12 mouse cellular contexts compared by ENCODE assay signal in genomic region chr11:119384904-119385303, GRCm38 (mm10). TPM values are rescaled to one million over a fixed set of nuclear protein-coding genes. Genes with fewer than 3 reads are reported as not detected.
DNase-seq lines count a peak whose midpoint lies in the region; ATAC-seq and TF ChIP-seq lines count a peak whose summit lies in the region.
"Had no signal": no experiment of that assay in that cellular context is flagged by ENCODE, and none has a peak within 500 bp of the region (broad histone marks: within the 10 kb centered on the region; RNA-seq: fewer than 3 reads in every experiment).

No protein-coding gene starts in this region.

- in situ Hi-C loops in CH12.LX (cut with MboI; ENCODE audit: low pct_ligation_motif_present, low pct_unique_long_range_greater_than_20kb, low sequenced_read_pairs) = no loop called here

- no peak overlapping the region for H3K4me2 ChIP-seq in heart, embryonic 11.5 days
- peak overlapping the region; percentile 55 for H3K4me2 ChIP-seq in CH12.LX (ENCODE audit: insufficient read depth, low read depth, poor library complexity, severe bottlenecking)
- H3K4me2 ChIP-seq: limb, embryonic 13.5 days had no signal

- H3K4me3 ChIP-seq in heart, embryonic 11.5 days (ENCODE audit: low read depth, low read length) = no peak overlapping the region
- H3K4me3 ChIP-seq in CH12.LX (replicated peaks in 1 of 3; ENCODE audit: low read depth in 2 of 3, low read length in 2 of 3, poor library complexity in 1 of 3) = no peak overlapping the region
- H3K4me3 ChIP-seq: limb, embryonic 13.5 days had no signal

- no peak for DNase-seq in heart, postnatal 14 days
- DNase-seq in CH12.LX (ENCODE audit: extremely low read depth) = peak; percentile 91
- DNase-seq in thymus, postnatal 10 days (ENCODE audit: low spot score in 2 of 2) = peak; percentile 61 to 64
- DNase-seq in adrenal gland, adult 2 months = no peak
- no peak for DNase-seq in adrenal gland, adult 8-10 months
- DNase-seq in testis, postnatal 14 days (ENCODE audit: low spot score) = no peak
- DNase-seq: cerebellum, adult 11 months; kidney, adult 9 months; lung, postnatal 14 days had no signal

- H3K4me1 ChIP-seq in heart, embryonic 11.5 days (ENCODE audit: control insufficient read depth, insufficient read depth, low read length) = peaks cover 29% of the 10 kb centered on the region
- H3K4me1 ChIP-seq in CH12.LX (ENCODE audit: control insufficient read depth in 1 of 2, insufficient read depth in 2 of 2) = peaks cover 24 to 38% of the 10 kb centered on the region in 2 experiments

- no peaks in the 10 kb centered on the region for H3K27me3 ChIP-seq in heart, embryonic 11.5 days (ENCODE audit: control insufficient read depth, insufficient read depth, low read length)
- peaks cover 26% of the 10 kb centered on the region for H3K27me3 ChIP-seq in CH12.LX (replicated peaks)

- no peaks in the 10 kb centered on the region for H3K9me3 ChIP-seq in heart, embryonic 11.5 days (replicated peaks; ENCODE audit: control insufficient read depth, low read length)
- no peaks in the 10 kb centered on the region for H3K9me3 ChIP-seq in CH12.LX (replicated peaks; ENCODE audit: low read length)
- H3K9me3 ChIP-seq: limb, embryonic 13.5 days had no signal

- dilution Hi-C loops in CH12.LX (cut with MboI; ENCODE audit: extremely low pct_ligation_motif_present, extremely low pct_unique_long_range_greater_than_20kb, low sequenced_read_pairs) = no loop called here

- no peak for TF ChIP-seq CTCF in CH12.LX (conservative IDR thresholded peaks at IDR 0.05 in 1 of 2, IDR thresholded peaks at IDR 0.05 in 1 of 2; ENCODE audit: low read depth in 2 of 2, low read length in 2 of 2)

- TF ChIP-seq POLR2A in CH12.LX (IDR thresholded peaks at IDR 0.05; ENCODE audit: low read depth, low read length) = 0 out of 2 replicates have a peak, but pooled peaks have one; percentile 36

- no peaks in the 10 kb centered on the region; the same call in 1 of the 2 replicates for H3K36me3 ChIP-seq in heart, embryonic 11.5 days (ENCODE audit: control insufficient read depth, insufficient read depth, low read length)
- H3K36me3 ChIP-seq in CH12.LX (replicated peaks in 1 of 2; ENCODE audit: control insufficient read depth in 1 of 2, insufficient read depth in 1 of 2, low read length in 1 of 2) = peaks cover 0 to 9% of the 10 kb centered on the region in 2 experiments

- WGBS in heart, embryonic 11.5 days (ENCODE audit: insufficient replicate concordance) = 54% methylated on average over 4 of the region's 4 CpGs

- ATAC-seq in heart, embryonic 11.5 days (replicated peaks; ENCODE audit: insufficient number of reproducible peaks, low FRiP score, low TSS enrichment) = no peak
- peak; percentile 60 for ATAC-seq in megakaryocyte, adult 5-6 weeks (ENCODE audit: poor library complexity, severe bottlenecking)

- H3K27ac ChIP-seq in heart, embryonic 11.5 days (ENCODE audit: low read depth, low read length) = 0 out of 2 replicates have a peak overlapping the region, but pooled peaks have one; percentile 41
- peak overlapping the region; percentile 85 for H3K27ac ChIP-seq in CH12.LX (ENCODE audit: insufficient read depth, low read depth)
- H3K27ac ChIP-seq: limb, embryonic 13.5 days had no signal

- H3K79me2 ChIP-seq in CH12.LX (replicated peaks; ENCODE audit: control insufficient read depth, extremely low read depth, insufficient read depth, poor library complexity, severe bottlenecking) = no peaks in the 10 kb centered on the region

- H3K9ac ChIP-seq in heart, embryonic 11.5 days (ENCODE audit: low read depth, low read length) = no peak overlapping the region
- peak overlapping the region; percentile 38 for H3K9ac ChIP-seq in CH12.LX (ENCODE audit: insufficient read depth, low read depth)
- H3K9ac ChIP-seq: limb, embryonic 13.5 days had no signal

- no peak for TF ChIP-seq RAD21 in CH12.LX (IDR thresholded peaks at IDR 0.05; ENCODE audit: low read depth, low read length)

- intact Hi-C loops in heart, postnatal 14 days (cut with DNase I) = no loop called here

- TF ChIP-seq EP300 in CH12.LX (IDR thresholded peaks at IDR 0.05; ENCODE audit: low read length) = peak; percentile 77

TF ChIP-seq in CH12.LX, 34 proteins besides CTCF, POLR2A, EP300 and RAD21 (continues in another document):
- TF ChIP-seq MYC (IDR thresholded peaks at IDR 0.05; ENCODE audit: low read depth, low read length) (peak; percentile 71; the same call in 1 of the 2 replicates), GABPA (IDR thresholded peaks at IDR 0.05; ENCODE audit: insufficient replicate concordance, low read depth, low read length) (no peak), USF1 (IDR thresholded peaks at IDR 0.05; ENCODE audit: low read depth, low read length) (no peak), PAX5 (IDR thresholded peaks at IDR 0.05; ENCODE audit: low read length) (no peak), E2F4 (IDR thresholded peaks at IDR 0.05; ENCODE audit: insufficient replicate concordance, low read depth, low read length) (no peak), CHD1 (IDR thresholded peaks at IDR 0.05; ENCODE audit: low read depth, low read length) (no peak), ZMIZ1 (IDR thresholded peaks at IDR 0.05; ENCODE audit: low read depth, low read length) (no peak), BHLHE40 (IDR thresholded peaks at IDR 0.05; ENCODE audit: low read depth, low read length) (peak; percentile 76), MAFK (IDR thresholded peaks at IDR 0.05; ENCODE audit: insufficient replicate concordance, low read length) (no peak), USF2 (conservative IDR thresholded peaks at IDR 0.05; ENCODE audit: low read depth, low read length) (no peak), ETS1 (conservative IDR thresholded peaks at IDR 0.05; ENCODE audit: low read depth, low read length) (peak; percentile 68; the same call in 1 of the 2 replicates), NRF1 (IDR thresholded peaks at IDR 0.05; ENCODE audit: low read depth, low read length) (no peak), KAT2A (IDR thresholded peaks at IDR 0.05; ENCODE audit: insufficient replicate concordance, low read length) (no peak), SIN3A (IDR thresholded peaks at IDR 0.05; ENCODE audit: low read length) (peak; percentile 60; the same call in 1 of the 2 replicates), UBTF (IDR thresholded peaks at IDR 0.05; ENCODE audit: low read depth, low read length) (no peak), HCFC1 (IDR thresholded peaks at IDR 0.05; ENCODE audit: low read depth, low read length) (0 out of 2 replicates have a peak, but pooled peaks have one; percentile 35), ZNF384 (IDR thresholded peaks at IDR 0.05; ENCODE audit: low read depth, low read length) (no peak), JUN (IDR thresholded peaks at IDR 0.05; ENCODE audit: insufficient read depth, low read depth, low read length) (no peak), POLR2AphosphoS2 (IDR thresholded peaks at IDR 0.05; ENCODE audit: low read depth, low read length) (no peak), ELF1 (IDR thresholded peaks at IDR 0.05; ENCODE audit: low read depth, low read length) (peak; percentile 68), CHD2 (IDR thresholded peaks at IDR 0.05; ENCODE audit: low read length) (no peak), ZC3H11A (IDR thresholded peaks at IDR 0.05; ENCODE audit: low read depth, low read length) (no peak), TBP (conservative IDR thresholded peaks at IDR 0.05; ENCODE audit: low read depth, low read length) (0 out of 2 replicates have a peak, but pooled peaks have one; percentile 42), TCF12 (IDR thresholded peaks at IDR 0.05; ENCODE audit: low read depth, low read length) (peak; percentile 55; the same call in 1 of the 2 replicates), ZKSCAN1 (IDR thresholded peaks at IDR 0.05; ENCODE audit: borderline replicate concordance, low read depth, low read length) (no peak), MAX (IDR thresholded peaks at IDR 0.05; ENCODE audit: low read length) (no peak; the same call in 1 of the 2 replicates), IRF4 (IDR thresholded peaks at IDR 0.05; ENCODE audit: low read depth, low read length) (peak; percentile 77), NELFE (IDR thresholded peaks at IDR 0.05; ENCODE audit: low read depth, low read length) (peak; percentile 39; the same call in 1 of the 2 replicates)

RNA-seq across cellular contexts. Expression of gene Rnf213, which starts 8.0 kb away (rescaled TPM):
- polyA plus RNA-seq in heart, embryonic 11.5 days (2014; fragmentation: Nextera tagmentation; extraction: Ambion mirVana) = 10.4 and 11.0 TPM in 2 replicates
- 10 to 100 TPM; 15.4 to 16.8 TPM for total RNA-seq in heart, postnatal 14 days (2021)
- total RNA-seq in CH12.LX (2012; rRNA removed) (12.4 and 23.2 TPM in 2 replicates), CH12.LX (2014; rRNA removed) (3.6 and 4.2 TPM in 2 replicates)
- 8.2 and 11.2 TPM in 2 replicates for polyA plus RNA-seq in CH12.LX (2012; ENCODE audit: insufficient read length, low read depth)
- 108 and 121 TPM in 2 replicates for total RNA-seq in megakaryocyte, adult 5-6 weeks (2015)
- total RNA-seq in megakaryocyte, adult 5-6 weeks (2017) = 70.7 and 84.8 TPM in 2 replicates
- 10 to 100 TPM; 20.8 to 27.3 TPM for total RNA-seq in adrenal gland, adult 2 months (2021)
- 11.4 and 12.5 TPM in 2 replicates for polyA plus RNA-seq in adrenal gland, adult 2 months (2012; rRNA removed)
- total RNA-seq in adrenal gland, adult 8-10 months (2022) = 10 to 100 TPM; 28.2 to 41.6 (median 36.2) TPM

RNA-seq across cellular contexts. Expression of gene Slc26a11, which starts 29.5 kb away (rescaled TPM):
- polyA plus RNA-seq in heart, embryonic 11.5 days (2014; fragmentation: Nextera tagmentation; extraction: Ambion mirVana) = 9.4 and 10.2 TPM in 2 replicates
- total RNA-seq in heart, postnatal 14 days (2021) = 1 to 10 TPM; 3.1 to 5.0 TPM
- total RNA-seq in CH12.LX (2012; rRNA removed) (2.7 and 3.3 TPM in 2 replicates), CH12.LX (2014; rRNA removed) (1.4 and 1.9 TPM in 2 replicates)
- 1.6 and 2.6 TPM in 2 replicates for polyA plus RNA-seq in CH12.LX (2012; ENCODE audit: insufficient read length, low read depth)
- total RNA-seq in megakaryocyte, adult 5-6 weeks (2015) = 4.8 and 6.0 TPM in 2 replicates
- total RNA-seq in megakaryocyte, adult 5-6 weeks (2017) = 1.2 and 3.4 TPM in 2 replicates
- 1 to 10 TPM; 5.1 to 6.9 TPM for total RNA-seq in adrenal gland, adult 2 months (2021)
- 22.6 and 26.9 TPM in 2 replicates for polyA plus RNA-seq in adrenal gland, adult 2 months (2012; rRNA removed)
- total RNA-seq in adrenal gland, adult 8-10 months (2022) = 10 to 100 TPM in 2 of 4 experiments, 1 to 10 TPM in 2; 9.0 to 10.2 (median 9.9) TPM

RNA-seq across cellular contexts. Expression of gene Sgsh, which starts 29.6 kb away (rescaled TPM):
- 6.1 and 6.5 TPM in 2 replicates for polyA plus RNA-seq in heart, embryonic 11.5 days (2014; fragmentation: Nextera tagmentation; extraction: Ambion mirVana)
- total RNA-seq in heart, postnatal 14 days (2021) = 1 to 10 TPM; 4.6 to 6.2 TPM
- 9.6 and 10.6 TPM in 2 replicates for total RNA-seq in CH12.LX (2012; rRNA removed)
- 3.2 and 3.9 TPM in 2 replicates for total RNA-seq in CH12.LX (2014; rRNA removed)
- polyA plus RNA-seq in CH12.LX (2012; ENCODE audit: insufficient read length, low read depth) = 5.9 and 12.2 TPM in 2 replicates
- 12.9 and 15.0 TPM in 2 replicates for total RNA-seq in megakaryocyte, adult 5-6 weeks (2015)
- total RNA-seq in megakaryocyte, adult 5-6 weeks (2017) = 12.9 and 15.8 TPM in 2 replicates
- total RNA-seq in adrenal gland, adult 2 months (2021) = 10 to 100 TPM; 19.6 to 22.4 TPM
- polyA plus RNA-seq in adrenal gland, adult 2 months (2012; rRNA removed) = 74.4 and 92.1 TPM in 2 replicates
- total RNA-seq in adrenal gland, adult 8-10 months (2022) = 10 to 100 TPM; 21.9 to 28.3 (median 24.9) TPM

Comparison
In these comparisons a context has a peak if more than half of its experiments do, and no peak if none do; other contexts are left out.
1. DNase-seq: peak in CH12.LX (single experiment) and thymus, postnatal 10 days (2 of 2); none in heart, postnatal 14 days (0 of 2), adrenal gland, adult 2 months (single experiment), adrenal gland, adult 8-10 months (single experiment) and testis, postnatal 14 days (single experiment).